Mouse (Mus musculus): Measurements from ENCODE around the gene Pigq. TPM values are rescaled to one million over a fixed set of nuclear protein-coding genes. Genes with fewer than 3 reads are reported as not detected.

Gene Pigq
- polyA plus RNA-seq, 1 experiment from 2014 or later, result 58.0 TPM

- Histone ChIP-seq H3K9me3 (no peaks in the 10 kb centered on the region), H3K27me3 (no peaks in the 10 kb centered on the region), H3K9ac (replicated peaks) (no peak overlapping the region), H3K27ac (no peak overlapping the region), H3K4me2 (replicated peaks) (no peak overlapping the region), H3K4me3 (replicated peaks) (no peak overlapping the region), H3K4me1 (replicated peaks) (peaks cover 50% of the 10 kb centered on the region), H3K36me3 (peaks cover 37% of the 10 kb centered on the region)
- 93% methylated on average over 32 of the region's 32 CpGs for WGBS
- ATAC-seq, result no peak
Observed at GRCm38 (mm10) chr17:25877741-25878610, 66.8 kb downstream of the Pigq start.

- Histone ChIP-seq H3K9ac (replicated peaks) (no peak overlapping the region), H3K27ac (no peak overlapping the region), H3K4me1 (replicated peaks) (peaks cover 49% of the 10 kb centered on the region), H3K4me3 (replicated peaks) (no peak overlapping the region), H3K27me3 (no peaks in the 10 kb centered on the region), H3K36me3 (peaks cover 28% of the 10 kb centered on the region), H3K4me2 (replicated peaks) (peak overlapping the region; percentile 95), H3K9me3 (no peaks in the 10 kb centered on the region)
- 90% methylated on average over 3 of the region's 3 CpGs for WGBS
- ATAC-seq, result no peak
Observed at GRCm38 (mm10) chr17:25877025-25877424, 67.7 kb downstream of the Pigq start.

Other genes with a start within 250 kb of the Pigq start
- gene Gng13, start 227.8 kb downstream of the Pigq start, polyA plus RNA-seq (2015; fragmentation: Nextera tagmentation; extraction: Ambion mirVana), result 0.73 and 0.78 TPM in 2 replicates
- gene Chtf18, start 217.5 kb downstream of the Pigq start, polyA plus RNA-seq (2015; fragmentation: Nextera tagmentation; extraction: Ambion mirVana), result 12.8 and 14.1 TPM in 2 replicates
- gene Rpusd1, start 217.3 kb downstream of the Pigq start, polyA plus RNA-seq (2015; fragmentation: Nextera tagmentation; extraction: Ambion mirVana), result 23.2 and 24.1 TPM in 2 replicates
- not detected in 2 replicates for gene Mslnl, start 208.9 kb downstream of the Pigq start, polyA plus RNA-seq (2015; fragmentation: Nextera tagmentation; extraction: Ambion mirVana)
- not detected in 2 replicates for gene Msln, start 190.6 kb downstream of the Pigq start, polyA plus RNA-seq (2015; fragmentation: Nextera tagmentation; extraction: Ambion mirVana)
- gene Narfl, start 171.2 kb downstream of the Pigq start, polyA plus RNA-seq (2015; fragmentation: Nextera tagmentation; extraction: Ambion mirVana), result 28.0 and 29.6 TPM in 2 replicates
- 137 and 157 TPM in 2 replicates for gene Haghl, start 159.3 kb downstream of the Pigq start, polyA plus RNA-seq (2015; fragmentation: Nextera tagmentation; extraction: Ambion mirVana)
- gene Ccdc78, start 158.4 kb downstream of the Pigq start, polyA plus RNA-seq (2015; fragmentation: Nextera tagmentation; extraction: Ambion mirVana), result 0.31 and 0.42 TPM in 2 replicates
- gene Fam173a, start 152.0 kb downstream of the Pigq start, polyA plus RNA-seq (2015; fragmentation: Nextera tagmentation; extraction: Ambion mirVana), result 89.8 and 93.0 TPM in 2 replicates
- gene AC134908.4, start 149.3 kb downstream of the Pigq start, polyA plus RNA-seq (2015; fragmentation: Nextera tagmentation; extraction: Ambion mirVana), result not detected in 2 replicates
- gene Metrn, start 147.8 kb downstream of the Pigq start, polyA plus RNA-seq (2015; fragmentation: Nextera tagmentation; extraction: Ambion mirVana), result 32.1 and 36.6 TPM in 2 replicates
- 32.4 and 35.2 TPM in 2 replicates for gene Fbxl16, start 135.9 kb downstream of the Pigq start, polyA plus RNA-seq (2015; fragmentation: Nextera tagmentation; extraction: Ambion mirVana)
- gene Wdr24, start 121.3 kb downstream of the Pigq start, polyA plus RNA-seq (2015; fragmentation: Nextera tagmentation; extraction: Ambion mirVana), result 31.1 and 31.2 TPM in 2 replicates
- gene Jmjd8, start 116.1 kb downstream of the Pigq start, polyA plus RNA-seq (2015; fragmentation: Nextera tagmentation; extraction: Ambion mirVana), result 72.8 and 74.6 TPM in 2 replicates
- 314 and 316 TPM in 2 replicates for gene Stub1, start 111.5 kb downstream of the Pigq start, polyA plus RNA-seq (2015; fragmentation: Nextera tagmentation; extraction: Ambion mirVana)
- gene Rhbdl1, start 107.6 kb downstream of the Pigq start, polyA plus RNA-seq (2015; fragmentation: Nextera tagmentation; extraction: Ambion mirVana), result 17.3 and 18.1 TPM in 2 replicates
- gene Gm20683, start 103.2 kb downstream of the Pigq start, polyA plus RNA-seq (2015; fragmentation: Nextera tagmentation; extraction: Ambion mirVana), result 7.5 and 8.0 TPM in 2 replicates
- gene Rhot2, start 100.1 kb downstream of the Pigq start, polyA plus RNA-seq (2015; fragmentation: Nextera tagmentation; extraction: Ambion mirVana), result 15.6 and 16.4 TPM in 2 replicates
- gene Wdr90, start 83.4 kb downstream of the Pigq start, polyA plus RNA-seq (2015; fragmentation: Nextera tagmentation; extraction: Ambion mirVana), result 20.1 and 22.4 TPM in 2 replicates
- 8.0 and 10.4 TPM in 2 replicates for gene Mcrip2, start 76.2 kb downstream of the Pigq start, polyA plus RNA-seq (2015; fragmentation: Nextera tagmentation; extraction: Ambion mirVana)
- gene Mettl26, start 69.9 kb downstream of the Pigq start, polyA plus RNA-seq (2015; fragmentation: Nextera tagmentation; extraction: Ambion mirVana), result 69.7 and 75.4 TPM in 2 replicates
- 0.61 and 0.70 TPM in 2 replicates for gene Wfikkn1, start 64.1 kb downstream of the Pigq start, polyA plus RNA-seq (2015; fragmentation: Nextera tagmentation; extraction: Ambion mirVana)
- 44.3 and 47.1 TPM in 2 replicates for gene Rab40c, start 25.2 kb downstream of the Pigq start, polyA plus RNA-seq (2015; fragmentation: Nextera tagmentation; extraction: Ambion mirVana)
- gene Nhlrc4, start within 50 bp of the Pigq start, polyA plus RNA-seq (2015; fragmentation: Nextera tagmentation; extraction: Ambion mirVana), result 0.12 TPM in 1 of 2 replicates, not detected in the other
- 0.48 and 0.62 TPM in 2 replicates for gene A930017K11Rik, start 7.6 kb upstream of the Pigq start, polyA plus RNA-seq (2015; fragmentation: Nextera tagmentation; extraction: Ambion mirVana)
- gene Capn15, start 40.9 kb upstream of the Pigq start, polyA plus RNA-seq (2015; fragmentation: Nextera tagmentation; extraction: Ambion mirVana), result 19.1 and 21.1 TPM in 2 replicates
- gene Rab11fip3, start 124.6 kb upstream of the Pigq start, polyA plus RNA-seq (2015; fragmentation: Nextera tagmentation; extraction: Ambion mirVana), result 27.6 and 35.0 TPM in 2 replicates
- gene Decr2, start 145.4 kb upstream of the Pigq start, polyA plus RNA-seq (2015; fragmentation: Nextera tagmentation; extraction: Ambion mirVana), result 27.0 and 28.2 TPM in 2 replicates
- 31.8 and 36.8 TPM in 2 replicates for gene Nme4, start 150.7 kb upstream of the Pigq start, polyA plus RNA-seq (2015; fragmentation: Nextera tagmentation; extraction: Ambion mirVana)
- 2.4 and 2.6 TPM in 2 replicates for gene Tmem8, start 168.4 kb upstream of the Pigq start, polyA plus RNA-seq (2015; fragmentation: Nextera tagmentation; extraction: Ambion mirVana)
- gene Mrpl28, start 178.6 kb upstream of the Pigq start, polyA plus RNA-seq (2015; fragmentation: Nextera tagmentation; extraction: Ambion mirVana), result 182 and 191 TPM in 2 replicates
- gene Axin1, start 193.8 kb upstream of the Pigq start, polyA plus RNA-seq (2015; fragmentation: Nextera tagmentation; extraction: Ambion mirVana), result 17.3 and 21.6 TPM in 2 replicates